Mouse (Mus musculus) heart, adult 2 months (tissue): ENCODE measurements around the gene Gabbr2. TPM values are rescaled to one million over a fixed set of nuclear protein-coding genes. Genes with fewer than 3 reads are reported as not detected.
A peak's percentile ranks its signal among the peaks of the same experiment; 100 is the strongest.
"Not testable (repeated sequence)": the region's sequence is repeated elsewhere in the genome, so short reads cannot be mapped to it uniquely, and the experiment has no call there.

Source experiments
- DNase-seq, 2 experiments: peaks; one replicate each; pipeline ENCODE4 v3.0.0; 2021
- H3K27ac ChIP-seq: fragments of 200-600 bp; 2 replicates; pipeline ENCODE4 v1.8.1; 2022
- H3K27me3 ChIP-seq: fragments of 200-500 bp; 2 replicates; pipeline ENCODE4 v1.6.1; 2012; ENCODE audit warnings: mild to moderate bottlenecking, low read length, inconsistent platforms, mixed read lengths; ENCODE audit not compliant: control insufficient read depth, insufficient read depth
- H3K36me3 ChIP-seq: fragments of 200-500 bp; 2 replicates; pipeline ENCODE4 v1.6.1; 2012; ENCODE audit warnings: low read length, inconsistent platforms; ENCODE audit not compliant: control insufficient read depth, insufficient read depth
- H3K4me1 ChIP-seq: fragments of 200-500 bp; 2 replicates; pipeline ENCODE4 v1.6.1; 2011; ENCODE audit warnings: low read length; ENCODE audit not compliant: control insufficient read depth, insufficient read depth
- H3K4me3 ChIP-seq: fragments of 200-600 bp; 2 replicates; pipeline ENCODE4 v1.8.1; 2022
- H3K79me2 ChIP-seq: fragments of 200-500 bp; replicated peaks from 2 replicates; pipeline ENCODE4 v1.6.1; 2012; ENCODE audit warnings: mild to moderate bottlenecking, inconsistent platforms, low read length, moderate library complexity, mixed read lengths; ENCODE audit not compliant: control insufficient read depth, insufficient read depth
- H3K9ac ChIP-seq: fragments of 200-500 bp; 2 replicates; pipeline ENCODE4 v1.6.1; 2012; ENCODE audit warnings: low read depth, mild to moderate bottlenecking, control low read depth, inconsistent platforms, low read length, mixed read lengths
- CTCF ChIP-seq: fragments of 200-600 bp; IDR thresholded peaks from 2 replicates; pipeline ENCODE4 v1.8.1; 2022; ENCODE audit warnings: antibody characterized with exemption, mild to moderate bottlenecking, moderate library complexity
- EP300 ChIP-seq: fragments of 200-500 bp; IDR thresholded peaks from 2 replicates; pipeline ENCODE4 v1.6.1; 2011; ENCODE audit warnings: low read depth, low read length, control low read depth; ENCODE audit not compliant: insufficient read depth
- POLR2A ChIP-seq: fragments of 200-500 bp; IDR thresholded peaks from 2 replicates; pipeline ENCODE4 v1.6.1; 2011; ENCODE audit warnings: mild to moderate bottlenecking, low read depth, low read length, control low read depth; ENCODE audit not compliant: insufficient read depth
- WGBS: fragments of 180-500 bp; shearing (Covaris S2); methylation state at CpG from one replicate; pipeline ENCODE4 v1.1.7; 2018; 5-methylcytosine and 5-hydroxymethylcytosine counted together
- intact Hi-C: fragments of 180-260 bp; cut with DNase I; formaldehyde crosslinking; loops from one replicate; pipeline ENCODE4 v1.15.1; 2025
- polyA plus RNA-seq: library from polyadenylated mRNA; depleted of rRNA; stranded (reverse); fragments of >200 nt; gene quantifications from 2 replicates; pipeline ENCODE4 v1.2.3, GENCODE M21; 2012
- total RNA-seq, 2 experiments: library from RNA; stranded (reverse); gene quantifications; 2 replicates each; pipeline ENCODE4 v1.2.3; 2021

The Gabbr2 gene
- total and polyA plus RNA-seq, 3 experiments = 0.09 to 0.18 TPM; not detected in 1

DNA sequence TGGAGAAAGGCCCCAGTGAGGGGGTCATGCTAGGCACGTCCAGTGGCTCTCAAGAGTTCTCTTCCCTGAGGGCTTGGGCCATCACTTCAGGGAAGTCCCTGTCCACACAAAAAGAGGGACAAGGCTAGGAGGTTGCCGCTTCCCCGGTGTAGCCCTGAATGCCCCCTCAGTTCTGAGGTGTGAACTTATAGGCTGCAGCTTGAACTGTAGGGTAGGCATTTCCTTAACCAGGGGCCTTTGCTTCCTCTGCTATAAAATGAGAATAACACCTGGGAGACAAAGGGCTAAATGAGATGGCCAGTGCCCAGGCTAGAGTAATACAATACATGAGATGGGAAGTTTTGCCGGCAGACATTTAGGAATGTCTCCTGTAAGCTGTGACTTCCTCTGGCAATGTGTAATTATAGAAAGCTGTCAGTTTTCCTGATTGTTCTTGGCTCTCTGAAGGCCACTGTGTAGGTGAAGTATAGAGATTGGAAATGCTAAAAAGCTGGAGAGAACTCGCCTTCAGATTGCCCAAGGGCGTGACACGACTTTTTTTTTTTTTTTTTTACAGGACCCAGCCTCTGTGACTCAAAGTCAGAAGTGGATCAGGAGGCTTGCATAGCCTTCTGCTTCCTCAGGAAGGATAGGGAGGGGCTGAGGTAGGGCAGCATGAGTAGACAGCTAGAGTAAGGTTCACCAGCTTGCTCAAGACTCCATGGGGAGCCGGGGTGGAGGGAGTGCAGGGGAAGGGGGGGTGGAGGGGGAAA is 348.6 kb downstream of the Gabbr2 start:
- H3K4me1 ChIP-seq = peaks cover 9% of the 10 kb centered on the region
- H3K36me3 ChIP-seq = no peaks in the 10 kb centered on the region
- no peaks in the 10 kb centered on the region for H3K27me3 ChIP-seq
- H3K4me3 ChIP-seq = no peak overlapping the region
- no peak overlapping the region for H3K9ac ChIP-seq
- intact Hi-C loops = no loop called here
- TF ChIP-seq EP300 (0 out of 2 replicates have a peak, but pooled peaks have one; percentile 67), CTCF (no peak), POLR2A (0 out of 2 replicates have a peak, but pooled peaks have one; percentile 14)
- peak in 1 of 2 experiments; percentile 46 for DNase-seq
- H3K27ac ChIP-seq = peak overlapping the region; percentile 86
- 43% methylated on average over 8 of the region's 8 CpGs for WGBS
- H3K79me2 ChIP-seq = no peaks in the 10 kb centered on the region

DNA sequence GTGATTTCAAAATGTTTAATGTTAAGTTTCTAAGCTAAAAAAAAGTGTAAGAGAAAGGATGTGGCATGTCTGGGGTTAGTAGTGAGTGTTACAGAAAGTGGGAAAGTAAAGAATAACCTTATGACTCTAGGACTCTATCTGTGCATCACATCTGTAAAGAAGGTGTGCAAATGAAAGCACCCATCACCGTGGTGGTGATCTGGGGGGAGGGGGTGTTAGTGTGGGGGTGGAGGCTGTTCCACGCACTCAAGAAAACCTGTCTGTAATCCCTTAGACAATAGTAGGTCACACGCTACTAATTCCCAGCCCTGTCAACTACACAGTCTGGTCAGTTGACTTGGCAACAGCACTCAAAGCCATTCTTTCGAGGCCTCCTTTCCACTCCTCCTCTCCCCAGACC is 350.4 kb downstream of the Gabbr2 start:
- peak overlapping the region; percentile 40; the same call in 1 of the 2 replicates for H3K27ac ChIP-seq
- no peaks in the 10 kb centered on the region for H3K79me2 ChIP-seq
- intact Hi-C loops = no loop called here
- peaks cover 9% of the 10 kb centered on the region for H3K4me1 ChIP-seq
- DNase-seq = no peak
- no peaks in the 10 kb centered on the region for H3K27me3 ChIP-seq
- no peak overlapping the region for H3K9ac ChIP-seq
- no peak overlapping the region for H3K4me3 ChIP-seq
- no peaks in the 10 kb centered on the region for H3K36me3 ChIP-seq
- TF ChIP-seq POLR2A = no peak
- TF ChIP-seq EP300 = no peak
- no peak for TF ChIP-seq CTCF
- 61% methylated on average over 4 of the region's 4 CpGs for WGBS

GRCm38 (mm10) chr4:46639866-46640265 is 351.8 kb downstream of the Gabbr2 start:
- 51% methylated on average over 8 of the region's 8 CpGs for WGBS
- H3K27ac ChIP-seq = no peak overlapping the region
- intact Hi-C loops = no loop called here

DNA sequence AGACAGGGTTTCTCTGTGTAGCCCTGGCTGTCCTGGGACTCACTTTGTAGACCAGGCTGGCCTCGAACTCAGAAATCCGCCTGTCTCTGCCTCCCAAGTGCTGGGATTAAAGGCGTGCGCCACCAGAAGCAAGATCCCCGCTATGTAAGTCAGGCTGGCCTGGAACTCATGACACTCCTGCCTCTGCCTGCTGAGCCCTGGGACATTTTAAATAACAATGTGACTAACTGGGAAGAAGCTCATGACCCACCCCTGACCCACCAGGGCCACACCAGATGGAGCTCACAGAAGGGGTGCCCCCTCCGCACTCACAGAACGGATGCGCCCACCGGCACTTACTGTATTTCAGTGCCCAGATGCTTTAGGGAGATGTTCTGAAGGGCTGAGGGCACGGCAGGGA is 354.4 kb downstream of the Gabbr2 start:
- H3K36me3 ChIP-seq = not testable (repeated sequence)
- WGBS = 91% methylated on average over 10 of the region's 10 CpGs

More at GRCm38 (mm10) chr4:46639866-46640265, 351.8 kb downstream of the Gabbr2 start:
- TF ChIP-seq EP300 (no peak), CTCF (no peak), POLR2A (no peak)
- no peak overlapping the region for H3K9ac ChIP-seq
- no peaks in the 10 kb centered on the region for H3K79me2 ChIP-seq
- peaks cover 9% of the 10 kb centered on the region for H3K4me1 ChIP-seq
- H3K27me3 ChIP-seq = no peaks in the 10 kb centered on the region
- H3K4me3 ChIP-seq = no peak overlapping the region
- DNase-seq = no peak
- H3K36me3 ChIP-seq = no peaks in the 10 kb centered on the region

DNA sequence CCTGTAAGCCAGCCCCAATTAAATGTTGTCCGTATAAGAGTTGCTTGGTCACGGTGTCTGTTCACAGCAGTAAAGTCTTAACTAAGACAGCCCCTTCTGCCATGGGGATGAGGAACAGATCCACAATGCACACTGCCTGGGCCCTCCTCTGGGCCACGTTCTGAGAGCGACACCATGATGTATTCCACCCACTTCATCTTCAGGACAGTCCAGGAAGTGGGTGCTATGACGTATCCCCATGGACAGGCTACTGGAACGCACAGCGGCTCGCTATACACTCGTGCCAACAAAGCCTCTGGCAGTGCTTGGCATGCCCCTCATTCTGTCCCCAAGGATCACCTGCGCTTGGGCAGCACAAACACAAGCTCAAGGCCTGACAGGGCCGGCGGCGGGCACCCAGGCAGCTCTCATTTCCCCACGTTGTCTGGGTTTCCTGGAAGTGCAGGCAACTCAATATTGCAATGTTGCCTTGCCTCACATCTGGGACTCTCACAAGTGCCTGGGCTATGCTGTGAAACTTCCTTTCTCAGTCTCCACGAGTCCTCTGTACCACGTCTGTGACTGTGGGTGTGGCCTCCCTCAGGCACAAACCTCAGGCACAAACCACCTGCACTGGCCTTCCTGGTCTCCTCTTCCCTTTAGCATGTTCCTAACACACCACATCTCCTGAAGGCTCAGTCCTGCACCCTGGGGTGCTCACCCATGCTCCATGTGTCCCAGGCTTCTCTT is 355.8 kb downstream of the Gabbr2 start:
- H3K9ac ChIP-seq = no peak overlapping the region
- H3K4me1 ChIP-seq = no peaks in the 10 kb centered on the region
- no peaks in the 10 kb centered on the region for H3K79me2 ChIP-seq
- DNase-seq = no peak
- H3K27me3 ChIP-seq = no peaks in the 10 kb centered on the region
- TF ChIP-seq EP300 (no peak), CTCF (no peak), POLR2A (no peak)
- intact Hi-C loops = no loop called here
- no peak overlapping the region for H3K4me3 ChIP-seq
- 79% methylated on average over 16 of the region's 16 CpGs for WGBS
- H3K36me3 ChIP-seq = no peaks in the 10 kb centered on the region
- no peak overlapping the region for H3K27ac ChIP-seq

More for the DNA sequence above, 354.4 kb downstream of the Gabbr2 start:
- intact Hi-C loops, H3K4me1 ChIP-seq, DNase-seq, H3K9ac ChIP-seq, H3K27me3 ChIP-seq, H3K27ac ChIP-seq, H3K79me2 ChIP-seq, H3K4me3 ChIP-seq: not testable (repeated sequence)

DNA sequence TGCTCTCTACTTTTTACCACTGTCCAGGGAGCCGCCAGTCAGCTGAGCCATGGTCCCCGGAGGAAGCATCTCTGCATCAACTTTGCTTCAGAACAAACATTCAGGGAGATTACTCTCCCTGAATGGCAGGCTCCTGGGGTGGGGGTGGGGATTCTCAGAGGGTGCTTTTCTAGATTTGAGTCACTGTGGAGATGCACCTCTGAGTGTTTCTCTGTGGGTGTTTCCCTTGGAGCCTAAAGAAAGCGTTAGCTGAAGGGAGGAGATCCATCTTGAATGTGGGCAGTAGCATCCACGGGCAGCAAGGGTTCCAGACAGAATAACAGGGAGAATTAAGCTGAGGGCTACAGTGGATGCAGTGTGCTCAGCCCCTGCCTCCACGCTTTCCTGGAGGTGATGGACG is 356.8 kb downstream of the Gabbr2 start:
- Histone ChIP-seq H3K27ac (no peak overlapping the region), H3K36me3 (no peaks in the 10 kb centered on the region), H3K4me1 (no peaks in the 10 kb centered on the region), H3K4me3 (no peak overlapping the region), H3K79me2 (no peaks in the 10 kb centered on the region), H3K9ac (no peak overlapping the region), H3K27me3 (no peaks in the 10 kb centered on the region)
- no peak for DNase-seq
- TF ChIP-seq POLR2A (no peak), CTCF (no peak), EP300 (no peak)
- intact Hi-C loops = no loop called here
- 70% methylated on average over 6 of the region's 6 CpGs for WGBS

GRCm38 (mm10) chr4:46633565-46633964 is 358.1 kb downstream of the Gabbr2 start:
- H3K36me3 ChIP-seq, H3K4me1 ChIP-seq, H3K27me3 ChIP-seq, H3K4me3 ChIP-seq, H3K9ac ChIP-seq, intact Hi-C loops, H3K79me2 ChIP-seq, DNase-seq, H3K27ac ChIP-seq: not testable (repeated sequence)
- 76% methylated on average over 6 of the region's 6 CpGs for WGBS
